Mouse (Mus musculus) liver, postnatal 0 days (tissue): ENCODE measurements around the gene Cnga3.

Source experiments
- CTCF ChIP-seq: sonication (generic); IDR thresholded peaks from 2 replicates; pipeline ENCODE4 v1.5.1; 2016; ENCODE audit warnings: antibody characterized with exemption, low read depth
- EP300 ChIP-seq: IDR thresholded peaks from 2 replicates; pipeline ENCODE4 v1.6.1; 2016; ENCODE audit warnings: antibody characterized with exemption, low read depth, mild to moderate bottlenecking

- no peak for TF ChIP-seq CTCF
- TF ChIP-seq EP300: no peak
Observed at GRCm38 (mm10) chr1:37286556-37286955, 72.3 kb downstream of the Cnga3 start.
